Mouse (Mus musculus): ENCODE results near the gene Prex1.
"Not testable (repeated sequence)": the region's sequence is repeated elsewhere in the genome, so short reads cannot be mapped to it uniquely, and the experiment has no call there.

Prex1 gene

DNA sequence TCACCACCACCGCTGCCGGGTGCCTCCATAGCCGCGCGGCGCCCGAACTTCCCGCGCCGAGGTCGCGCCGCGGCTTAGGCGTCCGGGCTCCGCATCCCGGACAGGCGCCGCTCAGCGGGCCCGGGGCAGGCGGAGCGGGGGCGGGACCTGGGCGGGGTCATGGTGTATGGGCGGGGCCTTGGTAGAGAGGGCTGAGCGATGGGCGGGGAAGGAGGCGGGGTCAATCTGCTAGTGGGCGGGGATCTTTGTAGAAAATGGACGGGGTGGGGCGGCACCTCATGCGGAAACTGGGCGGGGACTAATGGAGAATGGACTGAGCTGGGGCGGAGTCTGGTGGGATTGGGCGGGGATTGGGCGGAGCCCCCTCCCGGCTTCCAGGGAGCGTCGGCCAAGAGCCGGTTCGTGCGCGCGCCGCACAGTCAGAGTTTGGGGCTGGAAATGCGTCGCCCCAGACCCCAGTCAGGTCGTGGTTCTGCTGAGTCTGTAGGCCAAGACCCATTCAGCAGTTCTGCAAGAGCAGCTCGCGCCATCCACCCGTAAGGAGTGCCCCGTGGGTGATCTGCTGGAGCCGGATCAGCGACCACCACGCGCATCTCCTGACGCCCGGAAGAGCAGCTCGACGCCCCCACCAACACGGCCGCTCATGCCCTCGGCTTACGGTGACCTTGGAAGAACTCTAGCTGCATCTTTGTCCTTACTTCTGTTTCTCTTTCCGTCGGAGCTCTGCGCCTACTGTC, at the start of gene Prex1:
TSS of gene Prex1 (minus strand) at position 143 of the 737 bp plus-strand sequence.
- DNase-seq (ENCODE audit: low spot score): peak; percentile 99

DNA sequence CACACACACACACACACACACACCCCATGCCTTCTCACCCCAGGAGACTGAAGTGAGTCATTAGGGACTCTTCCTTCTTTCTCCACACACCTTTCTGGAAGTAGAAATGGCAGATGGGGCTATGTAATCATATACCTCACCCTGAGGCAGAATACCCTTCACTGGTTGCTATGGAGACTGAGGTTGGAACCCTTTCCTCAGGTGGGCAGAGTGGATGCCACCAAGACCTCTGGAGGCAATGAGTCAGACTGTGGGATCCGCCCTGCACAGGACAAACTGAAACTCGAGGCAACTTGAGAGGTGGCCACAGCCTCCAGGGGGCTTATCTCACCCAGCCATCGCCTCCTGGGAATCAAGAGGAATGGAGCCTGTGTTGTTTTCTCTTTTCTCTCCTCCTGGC, 44.3 kb upstream of the Prex1 start:
- no peak for DNase-seq (ENCODE audit: low spot score)

DNA sequence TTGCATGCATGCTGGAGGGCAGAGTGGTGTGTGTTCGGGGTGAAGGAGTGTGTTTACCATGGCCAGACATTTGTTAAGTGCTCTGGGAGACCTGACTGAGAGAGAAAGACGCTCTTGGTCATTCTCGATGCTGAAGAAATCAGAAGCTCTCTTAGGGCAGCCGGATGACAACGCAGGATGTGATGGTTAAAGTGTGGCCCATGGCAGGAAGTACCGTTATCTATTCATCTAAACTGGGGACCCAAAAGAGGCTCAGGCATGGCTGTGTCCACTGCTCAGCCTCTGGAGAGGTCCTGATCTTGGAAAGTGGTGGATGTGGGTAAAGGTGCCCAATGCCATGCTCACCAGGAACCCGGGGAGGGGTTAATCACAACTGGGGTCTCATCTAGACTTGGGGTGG, 41.1 kb upstream of the Prex1 start:
- DNase-seq (ENCODE audit: low spot score): no peak

DNA sequence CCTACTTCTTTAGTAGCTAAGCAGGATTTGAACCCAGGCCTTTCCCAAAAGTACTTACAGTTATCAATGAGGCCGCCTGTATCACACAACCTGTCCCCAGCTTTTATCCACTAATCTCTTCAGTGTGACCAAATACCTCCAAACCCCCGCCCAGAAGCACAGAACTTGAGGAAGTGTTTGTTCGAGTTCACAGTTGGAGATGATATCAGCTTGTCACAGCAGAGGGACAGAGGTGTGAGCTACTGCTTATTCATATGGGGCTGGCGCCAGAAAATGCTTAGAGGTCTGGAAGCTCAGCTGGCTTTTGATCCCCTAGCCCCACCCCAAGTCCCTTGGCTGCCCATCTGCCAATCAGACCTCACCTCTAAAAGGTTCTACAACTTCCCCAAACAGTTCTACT, 40.6 kb upstream of the Prex1 start:
- no peak for DNase-seq (ENCODE audit: low spot score)

DNA sequence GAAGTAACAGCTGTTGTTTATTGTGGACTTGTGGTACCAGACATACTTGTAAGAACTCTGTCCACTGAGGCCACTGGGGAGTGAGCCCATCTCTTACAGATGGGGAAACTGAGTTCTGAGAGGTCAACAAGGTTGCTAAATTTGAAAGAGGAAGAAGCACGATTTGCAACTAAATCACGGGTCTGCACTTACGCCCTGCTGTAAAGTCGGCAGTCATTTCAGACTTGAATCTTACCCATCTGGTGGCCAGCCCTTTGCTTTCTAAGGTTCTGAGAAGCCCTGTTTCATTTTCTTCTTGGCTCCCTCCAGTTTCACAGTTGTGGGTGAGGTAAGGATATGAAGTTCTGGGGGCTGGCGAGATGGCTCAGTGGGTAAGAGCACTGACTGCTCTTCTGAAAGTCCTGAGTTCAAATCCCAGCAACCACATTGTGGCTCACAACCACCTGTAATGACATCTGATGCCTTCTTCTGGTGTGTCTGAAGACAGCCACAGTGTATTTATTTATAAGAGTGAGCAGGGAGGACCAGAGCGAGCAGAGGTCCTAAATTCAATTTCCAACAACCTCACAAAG, 37.1 kb upstream of the Prex1 start:
- no peak for DNase-seq (ENCODE audit: low spot score)

DNA sequence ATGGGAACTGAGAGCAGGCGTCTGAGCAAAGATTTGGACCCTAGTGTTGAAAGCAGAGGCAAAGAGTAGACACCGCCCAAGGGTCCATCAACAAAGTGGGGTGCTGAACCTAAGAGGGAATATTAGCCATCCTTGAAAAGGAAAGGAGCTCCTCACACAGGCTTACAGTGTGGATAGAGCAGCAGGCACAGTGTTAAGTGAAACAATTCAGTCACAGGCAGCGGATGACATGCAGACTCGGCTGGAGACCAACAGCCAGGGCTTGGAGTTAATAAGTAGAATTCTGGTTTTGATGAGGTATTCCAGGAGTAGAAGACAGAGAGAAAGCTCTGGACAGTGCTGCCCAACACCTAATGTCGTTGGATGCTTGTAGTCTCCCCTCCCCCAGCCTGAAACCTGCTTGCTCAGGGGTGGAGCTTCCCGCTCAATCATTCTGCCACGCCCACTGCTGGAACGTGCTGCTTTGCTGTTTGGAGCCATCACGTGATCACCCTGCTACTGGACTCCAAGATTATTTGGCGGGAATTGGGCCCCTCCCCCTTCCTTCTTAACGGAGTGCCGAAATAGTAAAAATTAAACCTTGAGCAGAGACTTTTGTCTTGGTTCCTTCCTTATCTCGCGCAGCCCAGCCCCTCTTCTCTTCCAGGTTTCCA, 32.8 kb upstream of the Prex1 start:
- peak; percentile 26 for DNase-seq (ENCODE audit: low spot score)

DNA sequence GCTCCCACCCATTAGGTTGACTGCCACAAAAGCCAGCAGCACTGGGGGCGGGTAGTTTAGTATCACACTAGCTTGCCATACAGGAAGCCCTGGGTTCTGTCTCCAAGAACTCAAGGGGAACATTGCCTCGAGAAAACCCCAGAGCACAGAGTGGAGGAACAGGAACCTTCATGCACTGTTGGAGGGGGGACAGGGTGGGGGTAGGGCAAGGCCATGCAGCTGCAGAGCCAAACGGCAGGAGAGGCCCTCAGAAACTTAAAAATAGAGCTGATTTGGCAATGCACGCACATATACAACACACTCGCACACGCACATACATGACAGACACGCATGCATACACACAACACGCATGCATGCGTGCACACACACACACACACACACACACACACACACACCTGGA, 32.2 kb upstream of the Prex1 start:
- no peak for DNase-seq (ENCODE audit: low spot score)

DNA sequence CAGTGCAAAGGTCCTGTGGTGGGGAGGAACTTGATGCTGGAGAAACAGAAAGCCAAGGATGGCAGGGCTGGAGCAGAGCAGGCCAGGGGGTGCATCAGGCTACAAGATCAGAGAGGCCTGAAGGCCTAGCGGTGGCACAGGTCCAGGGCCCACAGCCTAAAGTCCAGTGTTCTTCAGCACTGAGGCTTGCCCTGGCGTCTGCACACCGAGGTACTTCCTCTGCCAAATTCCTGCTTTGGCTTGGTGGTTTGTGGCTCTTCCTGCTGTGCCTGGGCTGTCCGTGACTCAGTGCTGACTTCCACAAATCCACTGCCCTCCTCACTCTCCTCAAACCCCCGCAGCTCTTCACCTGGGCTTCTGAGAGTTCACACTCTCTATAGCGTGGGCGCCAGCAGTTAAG, 30.8 kb upstream of the Prex1 start:
- no peak for DNase-seq (ENCODE audit: low spot score)

DNA sequence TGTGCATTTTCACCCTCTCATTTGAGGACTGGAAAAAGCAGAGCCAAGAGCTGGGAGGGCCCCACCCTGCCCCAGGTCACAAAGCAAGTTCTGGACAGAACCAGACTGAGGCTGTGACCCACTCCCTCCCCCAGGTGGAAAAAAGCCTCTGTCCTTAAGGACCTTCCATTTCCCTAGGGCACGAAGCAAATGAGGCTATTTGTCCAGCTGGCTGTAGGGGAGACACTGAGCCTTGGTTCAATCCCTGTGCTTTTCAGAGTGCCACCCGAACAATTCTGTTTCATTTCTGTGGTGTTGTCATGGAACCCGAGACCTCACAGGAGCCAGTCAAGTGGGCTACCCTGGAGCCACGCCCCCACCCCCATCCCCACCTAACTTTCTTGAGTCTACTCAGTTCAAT, 29.9 kb upstream of the Prex1 start:
- no peak for DNase-seq (ENCODE audit: low spot score)

DNA sequence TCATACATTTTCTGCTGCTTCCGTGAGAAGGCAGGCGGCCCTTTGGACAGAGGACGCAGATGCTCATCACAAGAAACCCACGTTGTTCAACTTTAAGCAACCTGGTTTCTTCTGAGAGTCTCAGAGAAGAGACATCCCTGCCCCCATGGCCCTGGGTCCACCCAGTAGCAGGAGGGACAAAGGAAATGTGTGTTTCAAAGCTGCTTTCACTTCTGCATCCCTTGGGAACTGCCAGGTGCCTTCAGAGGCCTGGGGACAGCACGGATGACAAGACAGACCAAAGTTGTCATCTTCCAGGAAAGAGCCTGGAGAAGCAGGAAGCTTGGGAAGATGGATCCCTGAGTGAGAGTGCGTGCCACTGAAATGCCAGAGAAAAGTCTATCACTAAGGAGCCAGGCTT, 27.8 kb upstream of the Prex1 start:
- no peak for DNase-seq (ENCODE audit: low spot score)

DNA sequence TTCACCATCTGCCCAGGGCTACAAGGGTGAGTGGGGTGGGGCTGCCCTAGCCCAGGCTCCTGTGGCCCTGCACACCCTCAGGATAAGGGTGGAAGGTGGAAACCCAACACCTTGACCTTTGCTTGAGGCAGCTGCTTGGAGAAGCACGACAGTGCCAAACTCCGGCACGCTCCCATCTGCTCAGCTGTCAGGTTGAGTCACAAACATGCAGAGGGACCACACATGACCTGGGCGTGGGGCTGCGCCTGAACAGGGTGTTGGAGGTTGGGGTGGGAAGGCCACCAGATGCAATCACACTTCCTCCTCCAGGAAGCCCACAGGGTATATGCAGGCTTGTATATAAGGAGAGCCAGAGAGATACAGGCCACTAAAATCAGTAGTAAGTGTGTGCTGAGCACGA, 26.8 kb upstream of the Prex1 start:
- no peak for DNase-seq (ENCODE audit: low spot score)

DNA sequence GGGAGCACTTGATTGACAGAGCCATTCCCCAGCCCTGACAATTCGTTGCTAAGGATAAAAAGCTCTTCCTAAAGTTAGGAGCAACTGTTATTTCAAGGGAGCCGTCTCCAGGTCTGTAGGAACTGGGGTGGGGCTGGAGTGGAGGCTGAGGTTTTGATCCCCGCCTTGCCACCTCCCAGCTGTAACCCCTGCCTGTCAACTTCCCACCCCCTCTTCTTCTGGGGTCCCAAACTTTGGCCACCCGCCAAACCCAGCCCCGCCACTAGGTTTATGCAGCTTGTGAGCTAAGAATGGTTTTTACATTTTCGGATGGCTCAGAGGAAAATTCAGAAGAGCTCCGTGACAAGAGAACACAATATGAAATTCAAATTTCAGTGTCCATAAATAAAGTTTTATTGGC, 23.7 kb upstream of the Prex1 start:
- no peak for DNase-seq (ENCODE audit: low spot score)

DNA sequence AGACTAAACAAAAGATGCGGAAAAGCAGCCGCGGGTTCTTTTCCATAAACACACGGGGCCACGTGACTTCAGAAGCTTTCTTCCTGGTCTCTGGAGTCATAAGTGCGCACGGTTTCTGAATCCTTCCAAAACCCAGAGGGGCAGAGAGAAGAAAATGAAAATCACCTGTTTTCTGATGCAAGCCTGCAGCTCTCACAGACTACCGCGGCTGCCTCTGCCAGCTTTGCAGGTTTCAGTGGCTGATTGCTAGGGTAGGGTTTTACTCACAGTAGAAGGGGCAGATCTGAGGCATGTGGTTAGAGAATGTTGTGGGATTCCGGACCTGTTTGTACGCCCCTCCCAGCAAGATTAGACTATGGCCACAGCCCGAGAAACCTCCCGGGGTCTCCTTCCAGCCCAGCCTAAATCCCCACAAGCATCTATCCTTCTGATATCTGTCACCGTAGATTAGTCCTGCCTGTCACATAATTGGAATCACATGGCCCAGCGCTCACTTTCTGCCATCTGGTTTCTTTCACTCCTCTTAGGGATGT, 21.9 kb upstream of the Prex1 start:
- DNase-seq (ENCODE audit: low spot score): no peak

DNA sequence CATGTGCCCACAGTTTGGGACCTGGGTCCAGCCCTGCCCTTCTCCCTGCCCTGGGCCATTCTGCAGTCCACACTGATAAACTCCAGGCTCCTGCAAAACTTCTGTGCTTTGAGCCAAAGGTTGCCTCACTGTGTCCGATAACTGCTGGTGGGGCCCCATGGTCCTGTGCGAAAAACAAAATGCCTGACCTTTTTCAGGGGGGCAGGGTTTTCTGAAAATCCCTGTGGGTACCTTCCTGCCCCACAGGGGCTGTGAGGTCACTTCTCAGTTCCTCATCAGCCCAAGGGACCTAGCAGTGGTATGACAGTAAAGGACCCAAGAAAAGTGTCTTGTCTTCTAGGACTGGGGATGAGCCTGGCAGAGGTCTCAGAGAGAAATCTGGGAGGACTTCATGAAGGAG, 19.2 kb upstream of the Prex1 start:
- DNase-seq (ENCODE audit: low spot score): no peak

DNA sequence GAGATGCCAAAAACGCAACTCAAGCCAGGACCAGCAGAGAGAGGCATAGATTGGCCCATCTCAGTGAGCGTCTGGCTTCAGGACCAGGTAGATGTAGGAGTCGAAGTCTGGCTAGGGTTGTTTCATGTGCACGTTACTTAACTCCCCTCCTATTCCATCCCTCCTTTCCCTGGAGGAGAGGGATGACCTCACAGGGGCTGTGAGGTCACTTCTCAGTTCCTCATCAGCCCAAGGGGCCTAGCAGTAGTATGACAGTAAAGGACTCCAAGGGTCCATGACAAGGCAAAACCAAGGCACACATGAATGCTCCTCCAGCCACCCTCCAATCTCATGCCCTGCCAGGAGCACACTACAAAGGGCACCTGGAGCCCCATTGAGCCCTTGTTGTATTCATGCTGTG, 18.5 kb upstream of the Prex1 start:
- no peak for DNase-seq (ENCODE audit: low spot score)

DNA sequence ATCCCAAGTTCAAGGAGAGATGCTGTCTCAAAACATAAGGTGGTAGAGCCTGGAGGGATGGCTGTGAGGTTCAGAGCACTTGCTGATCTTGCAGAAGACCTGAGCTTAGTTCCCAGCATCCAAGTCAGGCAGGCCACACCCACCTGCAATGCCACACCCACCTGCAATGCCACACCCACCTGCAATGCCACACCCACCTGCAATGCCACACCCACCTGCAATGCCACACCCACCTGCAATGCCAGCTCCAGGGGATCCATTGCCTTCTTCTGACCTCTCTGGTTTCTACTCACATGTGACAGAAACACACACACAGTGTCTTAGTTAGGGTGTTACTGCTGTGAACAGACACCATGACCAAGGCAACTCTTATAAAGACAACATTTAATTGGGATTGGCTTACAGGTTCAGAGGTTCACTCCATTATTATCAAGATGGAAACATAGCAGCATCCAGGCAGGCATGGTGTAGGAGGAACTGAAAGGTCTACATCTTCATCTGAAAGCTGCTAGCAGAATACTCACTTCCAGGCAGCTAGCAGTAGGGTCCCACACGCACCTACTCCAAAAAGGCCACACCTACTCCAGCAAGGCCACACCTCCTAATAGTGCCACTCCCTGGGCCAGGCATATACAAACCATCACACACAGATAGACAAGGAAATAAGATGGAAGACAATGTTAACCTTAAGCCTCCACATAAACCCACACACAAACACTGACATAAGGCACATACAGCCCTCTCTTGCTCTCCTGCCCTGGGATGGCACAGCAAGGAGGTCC, 17.7 kb upstream of the Prex1 start:
- not testable (repeated sequence) for DNase-seq (ENCODE audit: low spot score)

DNA sequence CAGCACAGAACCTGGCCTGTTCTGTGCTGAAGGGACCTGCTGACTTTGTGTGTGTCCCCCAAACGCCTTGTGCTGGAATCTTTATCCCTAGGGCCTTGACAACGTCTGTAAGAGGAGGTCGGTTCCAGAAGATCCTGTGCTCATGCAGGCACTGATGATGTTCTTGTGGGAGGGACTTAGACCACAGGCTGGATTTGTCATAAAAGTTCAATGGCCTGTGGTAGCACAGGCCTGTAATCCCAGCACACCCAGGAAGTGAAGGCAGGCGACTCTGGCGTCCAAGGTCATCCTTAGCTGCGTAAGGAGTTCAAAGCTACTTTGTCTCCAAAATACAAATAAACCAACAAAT, 16.9 kb upstream of the Prex1 start:
- no peak for DNase-seq (ENCODE audit: low spot score)

DNA sequence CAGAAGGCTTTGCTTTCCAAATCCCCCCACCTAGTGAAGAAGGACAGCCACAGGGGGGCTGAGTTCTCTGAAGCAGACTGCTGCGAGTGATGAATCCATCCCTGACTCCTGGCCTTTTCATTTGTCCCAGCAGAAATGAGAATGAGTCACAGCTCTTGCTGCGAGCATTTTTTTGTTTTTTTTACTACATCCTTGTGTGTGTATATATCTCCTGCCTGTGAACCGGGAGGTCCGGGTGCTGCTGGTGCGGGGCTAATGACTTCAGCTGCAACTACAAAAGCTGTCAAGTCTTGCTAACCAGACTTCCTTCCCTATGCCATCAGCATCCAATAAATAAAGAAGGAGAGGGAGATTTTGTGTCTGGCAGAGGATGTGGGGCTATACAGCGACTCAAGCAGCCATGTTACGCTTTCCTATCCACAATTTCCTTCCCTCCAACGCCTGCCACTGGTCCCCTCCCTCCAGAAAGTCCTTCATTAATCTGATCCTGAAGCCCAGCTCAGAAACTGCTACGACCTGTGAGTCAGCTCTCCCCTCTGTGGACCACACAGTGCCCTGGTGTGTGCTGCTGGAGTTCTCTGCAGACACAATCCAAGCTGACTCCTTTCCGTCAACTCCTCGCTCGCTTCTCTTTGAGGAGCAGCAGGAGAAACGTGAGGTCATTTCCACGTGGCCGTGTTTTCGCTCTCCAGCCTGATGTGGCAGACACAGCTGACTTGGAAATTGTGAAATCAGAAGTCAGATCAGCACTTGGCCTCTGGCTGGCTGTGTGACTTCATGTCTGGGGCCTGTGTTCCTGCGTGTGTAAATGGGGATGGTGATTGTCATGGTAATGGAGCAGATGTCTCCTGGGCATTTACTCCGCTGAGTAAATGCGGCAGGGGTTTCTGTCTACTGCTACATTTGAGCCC, 16.3 kb upstream of the Prex1 start:
- peak; percentile 65 for DNase-seq (ENCODE audit: low spot score)

DNA sequence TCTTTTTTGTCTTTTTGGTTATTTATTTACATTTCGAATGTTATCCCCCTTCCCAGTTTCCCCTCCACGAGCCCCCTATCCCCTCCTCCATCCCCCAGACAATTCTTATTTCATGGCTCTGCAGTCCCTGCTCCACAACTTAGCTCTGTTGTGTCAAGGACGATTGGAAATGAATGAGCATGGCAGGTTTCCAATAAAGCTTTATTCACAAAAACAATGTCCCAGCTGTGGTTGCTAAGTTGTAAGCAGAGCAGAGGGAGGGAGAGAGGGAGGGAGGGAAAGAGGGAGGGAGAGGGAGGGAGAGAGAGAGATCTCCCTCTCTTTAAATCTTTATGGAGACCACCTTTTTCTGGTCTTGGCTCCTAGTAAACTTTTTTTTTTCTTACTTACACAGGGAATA, 15.4 kb upstream of the Prex1 start:
- DNase-seq (ENCODE audit: low spot score): no peak

DNA sequence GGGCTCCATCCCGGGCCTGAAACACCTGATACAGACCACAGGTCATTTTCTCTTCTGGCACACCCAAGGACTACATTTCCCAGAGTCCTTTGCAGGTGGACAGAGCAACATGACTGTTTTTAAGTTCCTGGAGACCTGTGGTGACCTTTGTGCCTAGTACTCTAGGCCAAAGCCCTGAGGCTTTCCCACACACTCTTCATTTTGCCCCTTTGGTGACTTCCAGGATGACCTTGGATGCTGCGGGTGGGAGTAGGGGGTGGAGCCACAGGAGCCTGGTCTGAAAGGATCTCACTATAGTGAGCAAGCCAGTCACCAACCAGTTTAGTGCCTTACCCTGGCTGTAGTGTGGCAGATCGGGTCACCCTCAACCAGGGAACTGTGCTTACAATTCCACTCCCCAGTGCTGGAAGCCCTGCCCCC, 14.6 kb upstream of the Prex1 start:
- DNase-seq (ENCODE audit: low spot score): no peak

DNA sequence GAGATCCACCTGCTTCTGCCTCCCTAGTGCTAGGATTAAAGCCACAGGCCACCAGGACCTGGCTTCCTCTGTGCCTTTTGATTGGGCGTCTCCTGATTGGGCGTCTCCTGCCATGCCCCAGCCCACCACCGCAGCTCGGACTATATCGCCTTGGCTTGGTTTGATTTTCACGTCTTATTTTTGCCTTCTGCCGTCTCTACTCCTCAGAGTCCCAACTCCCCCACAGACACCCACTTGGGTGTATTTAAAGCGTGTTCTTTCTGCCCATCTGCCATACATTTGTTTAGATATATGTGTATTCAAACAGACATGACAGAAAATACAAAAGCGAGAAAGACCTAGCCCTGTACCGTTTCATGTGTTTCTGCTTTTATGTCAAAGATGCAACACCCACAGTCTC, 14.2 kb upstream of the Prex1 start:
- DNase-seq (ENCODE audit: low spot score): no peak

DNA sequence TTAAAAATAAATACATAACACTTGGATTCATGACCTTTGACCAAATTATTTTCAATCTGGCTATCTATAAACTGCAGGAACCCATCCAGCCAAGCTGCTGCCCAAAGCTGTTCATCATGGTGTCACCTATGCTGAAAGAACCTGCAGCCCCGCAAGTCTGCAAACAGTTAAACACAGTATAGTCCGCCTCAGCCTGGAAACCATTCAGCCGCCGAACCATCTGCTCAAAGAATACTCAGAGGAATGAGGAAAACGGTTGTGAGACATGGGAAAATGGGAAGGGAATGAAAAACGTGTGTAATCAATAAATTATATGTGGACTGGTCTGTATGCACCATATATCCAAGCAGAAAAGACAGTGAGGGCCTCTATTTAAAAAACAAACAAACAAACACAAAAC, 13.3 kb upstream of the Prex1 start:
- DNase-seq (ENCODE audit: low spot score): no peak

All from urinary bladder, postnatal 14 days (tissue).